Mouse (Mus musculus) gastrocnemius, adult 2 months (tissue): ENCODE measurements around the gene Auts2. TPM values are rescaled to one million over a fixed set of nuclear protein-coding genes. Genes with fewer than 3 reads are reported as not detected.

ENCODE experiments used
- DNase-seq: peaks from one replicate; pipeline ENCODE4 v3.0.0; 2022
- H3K27ac ChIP-seq: fragments of 200-600 bp; 2 replicates; pipeline ENCODE4 v1.8.1; 2022; ENCODE audit warnings: mild to moderate bottlenecking
- H3K4me3 ChIP-seq: fragments of 200-600 bp; 2 replicates; pipeline ENCODE4 v1.8.1; 2022; ENCODE audit warnings: mild to moderate bottlenecking, moderate library complexity
- CTCF ChIP-seq: fragments of 200-600 bp; IDR thresholded peaks from 2 replicates; pipeline ENCODE4 v1.8.1; 2022; ENCODE audit warnings: antibody characterized with exemption, mild to moderate bottlenecking, moderate library complexity
- intact Hi-C: fragments of 180-260 bp; cut with DNase I; formaldehyde crosslinking; loops from one replicate; pipeline ENCODE4 v1.15.1; 2025
- total RNA-seq, 2 experiments: library from RNA; stranded (reverse); gene quantifications; 2 replicates each; pipeline ENCODE4 v1.2.3; 2021

Auts2 gene
- total RNA-seq, 2 experiments from 2014 or later = 13.0 to 31.1 TPM

DNA sequence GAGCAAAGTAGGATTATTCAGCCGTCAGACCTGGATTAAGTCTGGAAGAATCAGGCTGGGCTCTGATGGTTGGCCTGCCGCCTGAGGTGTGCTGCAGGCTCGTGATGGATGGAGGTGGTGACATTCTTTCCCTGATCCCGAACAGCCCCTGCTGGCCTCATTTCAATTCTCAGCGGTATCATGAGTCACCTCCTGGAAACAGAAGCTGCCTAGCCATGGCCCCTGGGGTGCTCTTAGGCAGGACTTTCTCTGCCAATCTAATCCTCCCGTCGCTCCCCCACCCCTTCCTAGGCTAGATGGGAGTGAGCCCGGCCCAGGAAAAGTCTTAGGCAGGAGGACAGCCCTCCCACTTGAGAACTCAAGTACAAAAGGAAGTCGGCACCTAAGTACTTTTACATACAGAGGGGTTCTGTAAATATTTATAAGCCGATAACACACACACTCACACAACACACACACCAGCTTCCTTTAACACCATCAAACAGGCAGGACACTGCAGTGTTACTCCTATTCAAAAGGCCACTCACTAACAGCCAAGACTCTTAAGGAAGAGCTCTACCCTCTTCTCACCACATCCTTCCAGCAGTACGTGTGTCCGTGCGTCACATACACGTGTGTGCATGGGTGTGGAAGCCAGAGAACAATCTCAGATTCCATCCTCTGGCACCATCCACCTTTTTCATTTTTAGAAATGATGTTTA lies 1027.3 kb downstream of the Auts2 start:
- Histone ChIP-seq H3K4me3 (peak overlapping the region; percentile 32), H3K27ac (peak overlapping the region; percentile 77)
- no peak for TF ChIP-seq CTCF
- intact Hi-C loops = no loop called here
- peak; percentile 75 for DNase-seq

DNA sequence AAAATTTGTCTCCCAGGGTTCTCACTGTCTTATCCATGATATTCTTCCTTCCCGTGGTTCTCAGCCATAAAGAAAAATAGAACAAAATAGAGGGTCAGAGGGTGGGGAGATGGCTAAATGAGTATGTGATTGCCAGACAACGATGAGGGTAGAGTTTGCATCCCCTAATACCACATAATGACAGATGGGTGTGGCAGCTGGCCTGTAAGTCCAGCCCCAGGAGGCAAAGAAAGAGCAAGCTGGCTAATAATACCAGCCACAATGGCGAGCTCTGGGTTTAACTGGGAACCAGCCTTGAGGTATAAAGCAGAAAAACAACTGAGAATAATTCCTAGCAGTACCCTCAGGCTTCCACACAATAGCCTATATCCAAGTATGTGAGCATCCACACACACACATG lies 1029.4 kb downstream of the Auts2 start:
- H3K27ac ChIP-seq = no peak overlapping the region
- intact Hi-C loops = no loop called here
- no peak for TF ChIP-seq CTCF
- DNase-seq = no peak
- H3K4me3 ChIP-seq = no peak overlapping the region

DNA sequence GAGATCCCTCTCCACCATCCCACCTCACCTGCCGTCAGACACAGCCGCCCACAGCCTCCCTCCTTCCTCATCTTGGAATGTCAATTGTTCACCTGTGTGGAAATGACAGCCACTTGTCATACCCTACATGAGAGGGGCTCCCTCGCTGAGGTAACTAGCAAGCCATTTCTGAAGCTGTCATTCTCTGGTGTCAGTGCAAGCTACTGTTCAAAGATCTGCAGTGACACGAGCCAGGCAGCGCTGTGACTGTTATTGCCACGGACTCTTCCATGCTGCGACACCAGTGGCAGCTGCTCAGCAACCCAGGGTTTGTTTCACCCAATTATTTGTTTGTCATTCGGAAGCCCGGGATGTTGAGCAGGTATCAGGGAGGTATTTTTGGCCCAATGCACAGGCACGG lies 1030.5 kb downstream of the Auts2 start:
- H3K27ac ChIP-seq = no peak overlapping the region
- intact Hi-C loops = no loop called here
- DNase-seq = no peak
- H3K4me3 ChIP-seq = no peak overlapping the region
- TF ChIP-seq CTCF = no peak

DNA sequence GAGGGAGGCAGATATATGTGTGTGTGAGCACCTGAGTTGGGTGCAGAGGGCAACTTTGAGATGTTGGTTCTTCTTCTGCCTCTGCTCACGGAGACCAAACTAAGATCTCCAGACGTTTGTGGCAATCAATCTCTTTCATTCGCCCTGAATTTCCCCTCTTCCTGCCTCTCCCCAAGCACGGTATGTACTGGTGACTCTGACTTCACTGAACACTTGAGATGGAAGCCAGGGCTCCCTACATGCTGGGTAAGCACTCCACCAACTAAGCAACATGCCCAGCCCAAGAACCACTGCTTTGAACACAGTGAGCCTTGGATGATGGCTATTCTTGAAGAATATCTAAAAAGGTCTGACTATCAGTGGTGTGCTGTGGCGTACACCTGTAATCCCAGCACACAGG lies 1032.5 kb downstream of the Auts2 start:
- no peak overlapping the region for H3K4me3 ChIP-seq
- no peak for DNase-seq
- peak overlapping the region; percentile 24; the same call in 1 of the 2 replicates for H3K27ac ChIP-seq
- no peak for TF ChIP-seq CTCF
- intact Hi-C loops = no loop called here

DNA sequence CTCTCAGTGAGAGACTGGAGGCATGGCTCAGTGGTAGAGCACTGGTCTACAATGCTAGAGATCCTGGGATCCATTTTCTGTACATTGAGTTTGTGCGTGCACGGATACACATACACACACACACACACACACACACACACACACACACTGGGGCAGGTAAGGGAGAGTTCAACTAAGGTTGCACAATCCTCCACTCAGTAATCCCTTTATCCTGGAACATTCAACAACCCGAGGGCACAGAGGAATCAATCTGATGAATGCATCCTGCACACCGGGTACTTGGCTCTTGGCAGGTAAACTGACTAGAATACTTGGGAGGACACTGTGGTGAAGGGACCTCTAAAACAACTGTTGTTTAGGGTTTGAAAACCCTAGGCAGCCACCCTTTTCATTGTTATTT lies 1033.8 kb downstream of the Auts2 start:
- Histone ChIP-seq H3K27ac (no peak overlapping the region), H3K4me3 (no peak overlapping the region)
- no peak for DNase-seq
- intact Hi-C loops = no loop called here
- TF ChIP-seq CTCF = no peak

DNA sequence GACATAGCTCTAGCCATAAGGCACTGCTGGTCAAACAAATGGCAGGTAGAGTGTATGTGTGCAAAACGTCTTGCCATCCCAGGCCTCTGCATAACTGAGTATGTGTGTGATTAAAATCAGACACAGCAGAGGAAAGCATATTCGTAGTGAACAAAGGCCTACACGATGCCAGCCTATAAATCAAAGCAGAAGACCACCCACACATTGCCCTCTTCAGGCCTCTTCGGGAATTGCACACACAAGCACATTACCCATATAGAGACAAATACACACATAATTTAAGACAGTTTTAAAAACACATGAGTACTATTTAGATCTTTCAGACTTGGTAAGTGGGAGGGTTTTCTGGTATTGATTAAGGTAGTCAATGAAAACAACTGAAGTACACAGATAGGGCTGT lies 1044.3 kb downstream of the Auts2 start:
- no peak for DNase-seq
- peak; percentile 17; the same call in 1 of the 2 replicates for TF ChIP-seq CTCF
- intact Hi-C loops = no loop called here
- Histone ChIP-seq H3K27ac (no peak overlapping the region), H3K4me3 (no peak overlapping the region)

DNA sequence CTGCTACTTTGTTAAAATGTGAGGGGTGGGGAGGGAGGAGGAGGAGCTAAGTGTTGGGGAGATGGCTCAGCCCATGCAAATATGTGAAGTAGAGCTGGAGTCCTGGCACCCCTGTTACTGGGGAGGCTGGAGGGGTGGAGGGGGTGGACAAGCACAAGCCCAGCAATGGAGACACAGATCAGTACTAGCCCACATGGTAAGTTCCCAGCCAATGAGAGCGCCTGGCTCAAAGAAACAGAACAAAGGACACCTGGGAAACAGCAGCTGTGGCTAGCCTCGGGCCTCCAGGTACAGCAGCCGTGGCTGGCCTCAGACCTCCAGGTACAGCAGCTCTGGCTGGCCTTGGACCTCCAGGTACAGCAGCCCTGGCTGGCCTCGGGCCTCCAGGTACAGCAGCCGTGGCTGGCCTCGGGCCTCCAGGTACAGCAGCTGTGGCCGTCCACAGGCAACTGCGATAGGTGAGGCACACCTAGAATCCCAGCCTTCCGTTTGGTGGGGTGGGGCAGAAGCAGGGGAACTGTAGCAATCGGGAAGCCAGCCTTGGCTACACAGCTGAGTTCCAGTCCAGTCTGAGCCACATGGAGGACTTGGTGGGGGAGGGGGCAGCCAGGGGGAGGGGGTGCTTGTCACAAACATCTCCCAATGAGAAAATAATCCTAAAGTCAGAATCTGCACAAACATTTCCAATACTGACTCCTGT lies 1046.5 kb downstream of the Auts2 start:
- intact Hi-C loops = no loop called here
- Histone ChIP-seq H3K4me3 (no peak overlapping the region), H3K27ac (no peak overlapping the region)
- no peak for DNase-seq
- TF ChIP-seq CTCF = no peak

DNA sequence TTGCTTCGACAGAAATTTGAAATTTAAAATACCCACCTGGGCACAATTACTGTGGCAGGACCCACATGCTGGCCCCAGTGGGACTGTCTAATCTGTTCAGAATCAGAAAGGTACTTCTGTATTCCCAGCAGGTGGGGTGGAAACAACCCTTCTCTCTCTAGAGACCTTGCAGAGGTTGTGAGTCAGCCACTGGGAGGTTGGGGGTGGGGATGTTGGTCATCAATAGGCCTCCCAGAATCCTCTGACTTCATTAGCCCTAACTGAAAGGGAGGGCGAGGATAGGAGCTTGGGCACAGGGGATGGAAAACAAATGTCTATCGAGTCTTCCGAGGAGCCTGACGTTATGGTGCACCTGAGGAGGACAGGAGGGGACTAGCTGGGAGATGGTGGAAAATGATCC lies 1048.6 kb downstream of the Auts2 start:
- intact Hi-C loops = no loop called here
- no peak for TF ChIP-seq CTCF
- Histone ChIP-seq H3K4me3 (no peak overlapping the region), H3K27ac (no peak overlapping the region)
- DNase-seq = no peak

DNA sequence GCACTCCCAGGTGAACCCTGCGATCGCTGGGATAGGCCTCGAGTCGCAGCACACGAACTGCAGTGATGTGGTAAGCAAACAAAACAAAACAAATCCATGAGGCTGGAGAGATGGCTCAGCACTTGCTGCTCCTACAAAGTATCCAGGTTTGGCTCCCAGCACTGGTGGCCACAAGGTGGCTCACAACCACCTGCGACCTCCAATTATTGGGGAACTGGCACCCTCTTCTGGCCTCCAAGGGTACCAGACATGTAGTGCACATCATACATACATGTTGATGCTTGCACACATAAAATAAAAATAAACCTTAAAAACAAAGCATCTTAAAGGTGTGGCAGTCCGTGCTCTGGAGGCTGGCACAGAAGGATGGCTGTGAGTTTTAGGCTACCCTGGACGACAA lies 1050.6 kb downstream of the Auts2 start:
- intact Hi-C loops = no loop called here
- no peak for DNase-seq

DNA sequence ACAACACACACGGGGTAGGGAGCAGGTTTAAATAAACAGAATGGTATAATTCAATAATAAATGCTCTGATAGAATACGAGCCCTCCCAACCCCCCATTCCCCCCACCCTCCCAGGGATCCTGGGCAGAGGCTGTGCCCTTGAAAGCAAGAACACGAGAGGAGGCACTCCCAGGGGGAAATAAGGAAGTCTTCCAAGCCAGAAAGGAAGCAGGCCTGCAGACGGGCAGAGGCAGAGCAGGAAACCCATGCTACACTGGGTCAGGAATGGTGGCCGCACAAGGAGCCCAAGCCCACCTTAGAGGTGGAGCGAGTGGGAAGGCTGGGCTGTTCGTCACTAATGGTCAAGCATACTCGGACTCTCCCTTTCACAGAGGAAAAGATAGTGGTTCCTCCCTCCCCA lies 1051.3 kb downstream of the Auts2 start:
- Histone ChIP-seq H3K27ac (no peak overlapping the region), H3K4me3 (no peak overlapping the region)
- intact Hi-C loops = no loop called here
- TF ChIP-seq CTCF = no peak
- no peak for DNase-seq

More for the DNA sequence above, 1050.6 kb downstream of the Auts2 start:
- TF ChIP-seq CTCF = peak; percentile 44
- Histone ChIP-seq H3K4me3 (no peak overlapping the region), H3K27ac (no peak overlapping the region)

DNA sequence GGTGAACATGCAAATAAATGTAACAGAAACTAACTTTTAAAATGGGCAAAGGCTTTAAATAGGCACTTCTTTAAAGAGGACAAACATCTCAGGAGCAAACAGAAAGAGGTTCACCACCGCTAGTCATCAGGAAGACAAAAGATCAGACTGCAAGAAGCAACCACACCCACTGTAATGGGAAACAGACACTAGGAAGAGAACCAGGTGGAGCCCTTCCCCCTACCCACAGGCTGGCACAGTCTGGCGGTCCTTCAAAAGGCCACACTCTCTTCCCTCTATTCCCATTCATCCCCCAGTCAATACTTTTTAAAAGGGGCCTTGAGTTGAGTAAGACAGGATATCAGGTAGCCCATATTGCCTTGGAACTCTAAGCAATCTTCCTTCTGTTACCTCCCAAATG lies 1052.3 kb downstream of the Auts2 start:
- DNase-seq = no peak
- intact Hi-C loops = no loop called here
- TF ChIP-seq CTCF = no peak
- H3K4me3 ChIP-seq = no peak overlapping the region
- H3K27ac ChIP-seq = no peak overlapping the region

DNA sequence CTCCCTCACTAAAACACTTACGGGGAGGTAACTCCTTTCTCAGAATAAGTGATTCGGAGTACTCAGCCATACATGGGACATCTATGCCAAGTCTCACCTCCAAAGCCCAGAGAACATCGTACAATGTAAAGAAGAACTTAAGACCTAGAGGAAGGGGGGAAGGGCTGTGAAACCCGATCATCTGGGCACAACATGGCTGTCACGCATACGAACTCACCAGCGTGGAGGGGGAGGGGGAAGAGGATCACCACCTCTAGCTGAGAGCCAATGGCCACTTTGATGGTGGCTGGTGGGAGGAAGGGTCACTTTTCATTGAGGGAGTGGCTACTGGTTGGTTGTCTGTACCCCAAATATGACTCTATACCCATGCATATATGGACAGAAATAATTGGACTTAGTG lies 1053.3 kb downstream of the Auts2 start:
- Histone ChIP-seq H3K27ac (no peak overlapping the region), H3K4me3 (no peak overlapping the region)
- intact Hi-C loops = loop anchor here (2.0 kb wide), 1 partner anchor 47 kb away; no protein-coding TSS in a partner anchor
- no peak for DNase-seq
- TF ChIP-seq CTCF = no peak

DNA sequence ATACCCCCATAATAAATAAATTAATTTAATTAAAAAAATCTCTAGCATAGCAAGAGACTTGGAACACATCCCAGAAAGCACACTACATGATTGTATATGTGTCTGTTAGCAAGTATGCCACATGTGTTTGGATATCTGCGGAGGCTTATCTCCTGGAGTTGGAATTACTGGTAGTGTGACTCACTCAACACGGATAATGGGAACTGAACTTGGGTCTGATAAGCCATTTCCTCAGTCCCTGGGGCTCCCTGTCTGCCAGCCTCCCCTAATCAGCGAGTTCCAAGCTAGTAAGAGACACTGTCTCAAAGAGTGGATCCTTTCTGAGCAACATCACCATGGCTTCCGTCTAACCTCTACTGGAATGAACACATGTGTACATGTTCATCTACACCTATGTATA lies 1056.6 kb downstream of the Auts2 start:
- DNase-seq = no peak
- no peak overlapping the region for H3K27ac ChIP-seq
- no peak for TF ChIP-seq CTCF
- intact Hi-C loops = no loop called here
- H3K4me3 ChIP-seq = no peak overlapping the region

DNA sequence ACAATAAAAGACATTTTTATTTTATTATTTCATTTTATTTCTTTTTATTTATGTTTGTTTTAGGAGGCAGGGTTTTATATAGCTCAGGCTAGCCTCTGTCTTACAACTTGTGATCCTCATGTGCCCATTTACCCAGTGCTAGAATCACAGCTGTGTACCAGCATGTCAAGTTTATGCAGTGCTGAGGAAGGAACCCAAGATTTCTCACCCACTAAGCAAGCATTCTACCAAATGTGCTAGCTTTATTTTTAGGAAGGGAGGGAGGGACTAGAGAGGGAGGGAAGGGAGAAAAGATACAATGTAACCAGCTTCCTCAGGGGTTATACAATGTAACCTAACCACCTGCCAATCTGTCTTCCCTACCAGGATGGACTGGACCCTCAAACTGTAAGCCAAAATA lies 1067.9 kb downstream of the Auts2 start:
- intact Hi-C loops = no loop called here
- Histone ChIP-seq H3K4me3 (no peak overlapping the region), H3K27ac (no peak overlapping the region)
- TF ChIP-seq CTCF = no peak
- DNase-seq = no peak
